Mouse (Mus musculus) bone marrow macrophage, adult 2 months (primary cell): Measurements from ENCODE around the gene Esr1. TPM values are rescaled to one million over a fixed set of nuclear protein-coding genes. Genes with fewer than 3 reads are reported as not detected.

Experiments
- H3K27ac ChIP-seq: 2 replicates; pipeline ENCODE4 v1.5.1; 2012; ENCODE audit warnings: low read depth, low read length; ENCODE audit not compliant: insufficient read depth
- H3K4me1 ChIP-seq: 2 replicates; pipeline ENCODE4 v1.6.1; 2012; ENCODE audit warnings: low read length; ENCODE audit not compliant: control insufficient read depth, insufficient read depth
- H3K4me3 ChIP-seq: 2 replicates; pipeline ENCODE4 v1.5.1; 2012; ENCODE audit warnings: mild to moderate bottlenecking, low read length, moderate library complexity; ENCODE audit not compliant: insufficient read depth
- CTCF ChIP-seq: IDR thresholded peaks from 2 replicates; pipeline ENCODE4 v1.5.1; 2012; ENCODE audit warnings: low read depth, mild to moderate bottlenecking, low read length, moderate library complexity
- POLR2A ChIP-seq: IDR thresholded peaks from 2 replicates; pipeline ENCODE4 v1.6.1; 2012; ENCODE audit warnings: mild to moderate bottlenecking, low read depth, low read length, borderline replicate concordance
- polyA plus RNA-seq: library from polyadenylated mRNA; stranded (reverse); fragments of >200 nt; gene quantifications from 2 replicates; pipeline ENCODE4 v1.2.4, GENCODE M21; 2012; ENCODE audit not compliant: missing spikeins, insufficient read depth, insufficient read length

The Esr1 gene
- polyA plus RNA-seq, 1 experiment: 5.6 TPM

DNA sequence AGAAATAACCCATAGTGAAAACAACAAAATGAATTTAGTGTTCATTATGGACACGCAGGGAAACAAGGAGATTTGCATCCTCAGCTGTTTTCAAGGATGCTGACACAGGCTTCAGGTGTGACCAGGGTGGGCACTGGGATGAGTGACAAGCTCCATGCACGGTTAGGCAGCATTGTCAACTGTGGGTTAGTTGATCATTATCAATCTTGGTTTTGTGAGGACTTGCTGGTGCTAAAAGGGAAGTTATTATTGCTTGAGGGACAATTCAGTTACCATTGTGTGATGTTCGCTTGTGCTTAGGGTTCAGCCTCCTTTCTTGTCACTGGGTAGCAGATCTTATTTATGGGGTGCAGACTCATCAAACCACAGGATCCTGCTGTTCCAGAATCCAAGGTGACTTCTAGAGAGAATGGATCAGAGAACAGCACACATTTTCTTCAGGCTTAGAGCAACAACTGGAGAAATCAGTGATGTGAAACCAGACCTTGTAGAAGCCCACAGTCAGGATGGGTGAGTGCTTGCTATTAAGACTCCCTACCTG is 186.9 kb downstream of the Esr1 start:
- no peak for TF ChIP-seq POLR2A
- TF ChIP-seq CTCF: no peak
- Histone ChIP-seq H3K4me1 (no peaks in the 10 kb centered on the region), H3K4me3 (no peak overlapping the region), H3K27ac (no peak overlapping the region)

DNA sequence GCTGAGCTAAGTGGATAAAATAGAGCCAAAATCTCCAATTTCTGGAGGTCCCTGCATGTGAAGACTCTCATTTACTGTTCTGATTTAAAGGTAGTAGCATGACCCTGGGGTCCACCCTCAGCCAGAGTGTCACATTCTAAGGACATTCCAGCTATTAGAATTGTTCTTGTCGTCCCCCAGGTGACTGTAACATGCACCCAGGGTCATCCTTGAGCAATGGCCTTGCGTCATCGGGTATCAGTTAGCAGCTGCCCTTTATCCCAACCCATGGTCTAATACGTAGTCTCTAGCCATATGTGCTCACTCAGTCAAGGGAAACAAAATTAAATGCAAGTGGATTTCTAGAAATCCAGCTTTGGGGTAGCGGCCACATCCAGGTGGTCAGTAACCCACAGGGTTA is 213.0 kb downstream of the Esr1 start:
- TF ChIP-seq CTCF (no peak), POLR2A (no peak)
- Histone ChIP-seq H3K27ac (no peak overlapping the region), H3K4me3 (no peak overlapping the region), H3K4me1 (no peaks in the 10 kb centered on the region)

DNA sequence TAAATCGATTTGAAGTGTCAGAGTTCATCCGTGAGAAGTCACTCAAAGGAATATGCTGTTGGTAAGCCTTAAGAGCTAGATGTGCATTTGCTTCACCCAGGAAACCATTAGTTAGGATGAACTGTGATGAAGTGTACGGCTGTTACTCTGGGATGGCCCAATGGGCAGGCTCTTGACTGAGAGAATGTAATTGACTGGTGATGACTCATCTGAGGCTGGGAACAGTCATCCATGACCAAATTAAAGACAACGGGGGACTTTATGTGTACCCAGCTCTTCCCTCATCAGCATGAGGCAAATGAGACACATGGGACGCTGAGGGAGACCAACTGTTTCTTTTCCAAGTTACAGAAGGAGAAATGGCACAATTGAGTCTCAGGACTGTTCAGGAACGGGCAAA is 219.2 kb downstream of the Esr1 start:
- Histone ChIP-seq H3K27ac (no peak overlapping the region), H3K4me3 (no peak overlapping the region), H3K4me1 (no peaks in the 10 kb centered on the region)
- no peak for TF ChIP-seq POLR2A
- TF ChIP-seq CTCF: no peak

DNA sequence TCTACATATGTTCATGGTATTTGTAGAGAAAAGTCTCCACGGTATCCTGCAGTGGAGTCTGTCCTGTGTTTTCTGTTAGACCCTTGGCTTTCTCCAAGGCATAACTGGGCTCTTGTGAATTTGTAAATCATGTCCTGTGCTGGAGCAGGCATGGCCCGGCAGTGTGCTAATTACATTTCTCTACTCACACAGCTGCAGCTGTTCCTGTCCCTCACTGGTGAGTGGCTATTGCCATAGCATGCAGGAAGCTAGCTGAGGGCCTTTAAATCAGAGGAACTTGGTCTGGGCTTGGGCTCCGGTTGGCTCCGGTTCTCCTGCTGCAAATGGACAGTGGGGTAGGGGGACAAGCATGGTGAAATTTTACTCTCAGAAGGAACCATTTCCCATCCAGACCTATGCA is 226.7 kb downstream of the Esr1 start:
- Histone ChIP-seq H3K4me3 (no peak overlapping the region), H3K27ac (no peak overlapping the region), H3K4me1 (no peaks in the 10 kb centered on the region)
- TF ChIP-seq CTCF: no peak
- no peak for TF ChIP-seq POLR2A

DNA sequence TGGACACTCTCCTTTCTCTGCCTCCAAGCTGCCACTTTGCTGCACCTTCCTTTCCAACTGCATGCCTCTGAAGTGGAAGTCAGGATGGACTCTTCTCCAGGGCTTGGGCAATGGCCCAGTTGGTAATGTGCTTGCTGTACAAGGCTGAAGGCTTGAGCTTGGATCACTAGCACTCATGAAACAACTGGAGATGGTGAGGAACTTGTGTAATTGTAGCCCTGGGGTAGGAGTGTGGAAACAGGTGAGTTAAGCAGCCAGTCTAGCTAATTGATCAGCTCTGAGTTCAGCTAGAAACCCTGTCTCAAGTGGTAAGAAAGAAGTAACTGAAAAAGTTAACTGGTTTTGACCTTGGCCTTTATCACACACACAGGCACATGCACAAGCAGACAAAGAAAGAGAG is 229.6 kb downstream of the Esr1 start:
- Histone ChIP-seq H3K4me1 (no peaks in the 10 kb centered on the region), H3K4me3 (no peak overlapping the region), H3K27ac (no peak overlapping the region)
- TF ChIP-seq POLR2A (no peak), CTCF (no peak)

DNA sequence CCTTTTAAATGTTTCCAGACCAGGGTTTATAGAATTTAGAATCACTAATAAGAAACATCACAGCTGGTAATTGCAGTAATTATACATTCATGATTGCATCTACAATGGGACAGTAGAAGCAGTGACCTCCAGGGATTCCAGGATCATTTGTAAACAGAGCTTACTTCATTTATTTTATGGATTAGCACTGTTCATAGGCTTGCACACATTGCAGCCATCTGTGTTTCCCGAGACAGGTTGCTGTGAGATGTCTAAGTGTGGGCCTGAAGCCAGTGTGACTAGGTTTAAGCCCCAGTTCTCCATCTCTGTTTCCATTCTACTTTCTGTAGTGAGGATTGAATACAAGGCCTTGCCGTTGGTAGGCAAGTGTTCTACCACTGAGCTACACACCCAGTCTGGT is 236.1 kb downstream of the Esr1 start:
- Histone ChIP-seq H3K27ac (no peak overlapping the region), H3K4me3 (no peak overlapping the region), H3K4me1 (no peaks in the 10 kb centered on the region)
- TF ChIP-seq CTCF: no peak
- TF ChIP-seq POLR2A: no peak

DNA sequence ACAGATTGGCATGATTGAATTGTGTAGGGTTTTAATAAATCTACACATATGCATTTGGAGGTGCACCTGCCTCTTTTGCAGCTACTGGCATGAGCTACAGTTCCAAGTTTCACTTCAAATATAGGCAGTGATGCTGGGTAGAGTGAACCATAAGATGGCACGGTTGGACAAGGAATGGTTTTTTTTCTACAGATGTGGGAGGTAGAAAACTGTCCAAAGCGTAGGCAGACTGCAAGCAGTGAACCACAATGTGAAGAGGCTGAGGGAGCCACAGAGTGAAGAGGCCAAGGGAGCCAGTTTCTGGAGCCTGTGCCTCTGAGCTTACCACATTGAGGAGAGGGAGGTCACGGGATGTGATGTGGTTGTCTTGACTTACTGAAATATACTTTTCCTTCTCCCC is 238.5 kb downstream of the Esr1 start:
- TF ChIP-seq CTCF: no peak
- no peak for TF ChIP-seq POLR2A
- Histone ChIP-seq H3K4me3 (no peak overlapping the region), H3K27ac (no peak overlapping the region), H3K4me1 (no peaks in the 10 kb centered on the region)

DNA sequence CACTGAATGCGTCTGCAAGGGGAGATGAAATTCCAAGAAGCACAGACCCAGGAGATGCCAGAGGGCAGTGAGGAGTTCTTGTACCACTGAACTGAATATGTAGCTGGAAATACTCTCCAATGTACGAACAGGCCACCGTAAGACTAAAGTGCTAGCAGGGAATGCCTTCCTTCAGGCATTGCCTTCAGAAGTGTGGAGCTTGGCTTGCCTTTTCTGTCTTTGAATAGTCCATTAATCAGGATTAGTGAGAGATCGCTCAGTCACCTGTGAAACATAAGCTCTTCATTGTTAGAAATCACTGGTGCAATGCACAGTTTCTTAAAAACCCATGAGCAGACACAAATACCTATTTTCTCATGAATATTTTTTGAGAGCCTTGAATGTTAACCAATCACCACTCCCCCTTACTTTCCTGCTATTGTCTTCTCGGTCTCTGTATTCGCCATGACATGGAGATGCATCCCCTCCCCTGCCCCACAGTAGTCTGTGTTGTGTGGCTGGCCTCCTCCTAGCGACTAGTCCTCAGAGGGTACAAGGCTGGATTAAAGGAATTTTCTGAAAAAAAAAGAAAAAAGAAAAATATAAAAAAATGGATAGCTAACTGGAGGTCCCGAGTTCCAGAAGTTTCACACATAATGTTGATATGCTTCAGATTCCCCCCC is 263.8 kb downstream of the Esr1 start:
- no peak for TF ChIP-seq CTCF
- TF ChIP-seq POLR2A: no peak
- H3K4me1 ChIP-seq: no peaks in the 10 kb centered on the region
- H3K27ac ChIP-seq: no peak overlapping the region
- H3K4me3 ChIP-seq: no peak overlapping the region

DNA sequence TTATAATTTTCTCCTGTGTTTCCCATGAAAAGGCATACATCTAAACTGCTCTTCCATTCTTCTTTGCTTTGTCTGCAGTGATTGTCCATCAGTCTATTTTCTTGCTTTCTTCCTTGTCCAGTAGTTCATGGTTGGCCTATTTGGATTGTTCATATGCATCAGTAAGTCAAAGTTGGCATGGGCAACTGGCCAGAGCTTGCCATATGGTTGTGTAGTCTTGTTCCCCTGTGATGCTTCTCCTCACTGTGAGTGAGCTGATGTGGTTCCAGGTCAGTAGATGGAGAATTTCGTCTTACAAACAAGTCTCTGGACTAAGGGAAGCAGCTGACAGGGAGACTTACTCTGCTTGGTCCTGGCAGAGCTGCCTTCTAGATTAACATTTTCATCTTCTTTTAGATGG is 270.0 kb downstream of the Esr1 start:
- TF ChIP-seq CTCF (no peak), POLR2A (no peak)
- H3K4me3 ChIP-seq: no peak overlapping the region
- H3K4me1 ChIP-seq: peaks cover 6% of the 10 kb centered on the region
- H3K27ac ChIP-seq: no peak overlapping the region

DNA sequence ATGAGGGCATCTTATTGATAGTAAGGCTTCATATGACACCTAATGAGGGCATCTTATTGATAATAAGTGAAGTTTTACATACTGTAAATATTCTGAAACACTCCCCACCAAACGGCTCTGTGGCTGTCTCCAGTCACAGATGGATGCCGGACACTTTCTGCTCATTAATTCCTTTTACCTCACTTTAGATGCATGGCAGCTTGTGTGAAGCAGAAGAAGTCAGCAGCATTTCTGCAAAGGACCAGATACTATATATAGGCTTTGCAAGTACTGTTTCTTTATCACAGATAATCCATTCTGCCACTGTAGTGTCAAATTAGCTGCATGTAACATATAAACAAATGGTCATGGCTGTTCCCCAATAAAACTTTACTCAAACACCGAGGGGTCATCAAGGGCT is 274.1 kb downstream of the Esr1 start:
- TF ChIP-seq CTCF (no peak), POLR2A (no peak)
- Histone ChIP-seq H3K27ac (no peak overlapping the region), H3K4me3 (no peak overlapping the region), H3K4me1 (peaks cover 6% of the 10 kb centered on the region)
